Mouse (Mus musculus): ENCODE measurements at regions not wholly inside any gene's neighbourhood (a gene's known extent, or its start where the extent isn't known, plus 50 kb on each side); places are given as distances from the start of the nearest gene placed in this dataset.

- no peak for DNase-seq (ENCODE audit: low spot score in 2 of 2)
Measured at GRCm38 (mm10) chr1:77567657-77568056, 52.8 kb upstream of the Epha4 start.

Measured in layer of hippocampus, adult 8-10 months (tissue).